Mouse (Mus musculus): ENCODE results near the gene Sipa1l3. TPM values are rescaled to one million over a fixed set of nuclear protein-coding genes. Genes with fewer than 3 reads are reported as not detected.

The Sipa1l3 gene
- total RNA-seq, 2 experiments from 2014 or later: 13.8 to 17.7 TPM

DNA sequence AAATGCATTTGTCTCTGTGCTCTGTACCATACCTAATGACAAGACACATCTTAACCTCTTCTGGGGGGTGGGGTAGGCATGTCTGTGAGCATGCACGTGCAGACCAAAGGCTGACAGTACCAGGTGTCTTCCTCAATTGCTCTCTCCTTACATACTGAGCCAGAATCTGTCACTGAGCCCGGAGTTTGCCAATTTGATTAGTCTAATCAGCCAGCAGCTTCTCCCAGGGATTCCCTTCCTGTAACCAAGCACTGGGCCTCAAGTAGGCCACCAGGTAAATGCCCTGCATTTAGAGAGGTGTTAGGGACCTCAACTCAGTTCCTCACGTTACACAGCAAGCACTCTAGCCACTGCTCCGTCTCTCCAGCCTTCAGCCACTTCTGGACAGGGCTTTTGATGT, 38.3 kb downstream of the Sipa1l3 start:
- DNase-seq: no peak

- no peak for DNase-seq
These were observed 43.4 kb downstream of the Sipa1l3 start for GRCm38 (mm10) chr7:29475005-29475404.

GRCm38 (mm10) chr7:29471309-29471708, 47.1 kb downstream of the Sipa1l3 start:
- DNase-seq: no peak

DNA sequence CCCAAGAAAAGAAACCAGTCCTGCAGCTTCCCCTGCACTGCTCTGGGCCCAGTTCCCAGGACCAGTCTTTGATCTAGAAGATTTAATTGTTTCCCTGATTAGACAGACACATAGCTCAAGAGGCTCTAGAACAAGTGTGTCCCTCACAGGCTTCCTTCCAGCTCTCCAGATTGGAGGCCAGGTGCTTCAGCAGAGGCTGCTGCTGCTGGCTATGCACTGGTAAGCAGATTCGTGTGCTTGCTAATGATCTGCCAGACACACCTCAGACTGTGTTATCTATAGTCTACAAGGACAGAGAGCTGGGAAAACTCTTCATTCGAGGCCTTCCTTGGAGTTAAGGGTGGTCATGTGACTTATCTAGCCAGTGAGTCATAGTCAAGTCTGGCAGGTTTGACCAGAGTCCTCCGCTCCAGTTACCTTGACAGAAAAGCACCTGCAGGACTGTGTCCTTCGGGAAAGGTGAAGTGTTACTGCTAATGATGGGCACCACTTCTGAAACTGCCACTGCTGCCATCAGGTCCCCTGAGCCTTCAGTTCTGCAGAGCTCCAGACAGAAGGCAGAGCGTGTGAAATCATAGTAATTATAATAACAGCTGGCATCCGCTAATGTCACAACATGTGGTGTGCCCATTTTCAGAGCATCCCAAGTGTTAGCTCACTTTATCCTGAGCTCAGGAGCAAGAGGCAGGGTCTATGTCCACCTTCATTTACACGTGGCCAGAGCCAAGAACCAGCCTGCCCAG, 48.7 kb downstream of the Sipa1l3 start:
- no peak for DNase-seq

- DNase-seq: no peak
These were observed 49.8 kb downstream of the Sipa1l3 start for GRCm38 (mm10) chr7:29468593-29468992.

- no peak for DNase-seq
These were observed 51.9 kb downstream of the Sipa1l3 start for GRCm38 (mm10) chr7:29466585-29466984.

DNA sequence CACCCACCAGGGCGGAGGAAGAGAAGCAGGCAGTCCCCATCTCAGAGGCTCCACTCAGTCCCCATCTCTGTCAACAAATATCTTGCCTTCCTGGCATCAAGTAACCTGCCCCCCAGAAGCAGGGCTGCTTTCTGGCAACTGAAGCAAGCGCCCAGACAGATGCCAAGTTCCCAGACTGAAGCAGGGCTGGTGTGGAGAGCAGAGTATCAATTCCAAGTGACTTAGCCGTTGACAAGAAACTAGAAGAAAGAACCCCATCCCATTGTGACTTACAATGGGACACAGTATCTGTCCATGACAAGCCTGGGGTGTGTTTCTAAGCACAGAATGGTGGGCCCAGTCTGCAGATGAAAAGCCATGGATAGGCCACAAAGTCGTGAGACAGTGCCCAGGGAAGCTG, 52.7 kb downstream of the Sipa1l3 start:
- no peak for DNase-seq

GRCm38 (mm10) chr7:29462820-29463219, 55.6 kb downstream of the Sipa1l3 start:
- DNase-seq: no peak

- DNase-seq: no peak
These were observed 56.3 kb downstream of the Sipa1l3 start for GRCm38 (mm10) chr7:29462178-29462577.

DNA sequence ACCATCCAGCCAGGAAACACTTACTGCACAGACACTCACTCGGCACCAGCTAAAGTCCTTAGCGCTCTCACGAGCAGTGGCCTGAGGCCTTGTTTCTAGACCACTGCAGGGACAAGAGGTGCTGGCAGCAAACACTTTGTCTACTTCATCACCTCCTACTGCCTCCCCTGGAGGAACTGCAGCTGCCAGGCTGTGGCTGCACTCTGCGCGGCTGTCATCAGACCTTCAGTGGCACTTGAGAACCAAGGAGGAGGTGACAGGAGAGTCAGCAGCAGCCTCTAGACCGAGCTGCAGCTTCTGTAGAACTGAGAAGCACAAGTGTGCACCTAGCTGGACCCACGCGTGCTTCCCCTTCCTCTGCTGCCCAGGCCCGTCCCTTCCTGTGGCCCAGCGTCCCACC, 56.9 kb downstream of the Sipa1l3 start:
- DNase-seq: peak; percentile 65

DNA sequence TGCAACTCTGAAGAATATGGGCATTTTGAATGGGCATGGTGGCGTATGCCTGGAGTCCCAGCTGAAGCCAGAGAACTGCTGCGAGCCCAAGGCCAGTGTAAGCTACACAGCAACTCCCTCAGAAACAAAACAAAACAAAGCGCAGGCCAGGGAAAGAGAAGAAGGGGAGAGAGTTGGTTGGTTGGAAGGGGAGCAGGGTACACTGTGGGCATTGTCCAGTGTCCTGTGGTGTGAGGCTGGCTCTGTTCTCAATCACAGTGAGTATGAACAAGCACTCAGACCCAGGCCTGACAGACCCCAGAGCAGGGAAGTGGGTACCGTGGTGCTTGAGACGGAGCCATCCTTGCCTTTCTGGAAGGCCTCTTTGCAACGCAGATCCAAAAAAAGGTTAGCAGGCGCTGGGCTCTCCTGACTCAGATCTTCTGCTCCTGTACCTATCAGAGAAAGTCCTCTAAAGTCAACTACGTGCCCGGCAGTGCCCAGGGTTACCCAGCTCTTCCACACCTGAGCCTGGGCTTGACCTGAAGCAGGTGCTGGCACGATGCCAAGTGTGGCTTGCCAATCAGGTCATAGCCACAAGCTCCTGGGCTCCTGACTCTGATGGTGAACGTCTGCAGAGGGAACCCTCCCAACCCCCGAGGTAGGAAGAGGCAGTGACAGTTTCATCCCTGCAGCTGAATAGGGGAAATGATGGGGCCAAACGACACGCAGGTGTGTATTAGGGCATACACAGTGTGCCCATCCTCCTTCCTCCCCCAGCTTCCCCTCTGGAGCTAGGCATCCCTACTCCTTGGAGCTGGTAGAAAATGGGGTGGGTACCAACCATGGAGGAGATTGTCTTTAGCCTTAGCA, 59.3 kb downstream of the Sipa1l3 start:
- DNase-seq: no peak

DNA sequence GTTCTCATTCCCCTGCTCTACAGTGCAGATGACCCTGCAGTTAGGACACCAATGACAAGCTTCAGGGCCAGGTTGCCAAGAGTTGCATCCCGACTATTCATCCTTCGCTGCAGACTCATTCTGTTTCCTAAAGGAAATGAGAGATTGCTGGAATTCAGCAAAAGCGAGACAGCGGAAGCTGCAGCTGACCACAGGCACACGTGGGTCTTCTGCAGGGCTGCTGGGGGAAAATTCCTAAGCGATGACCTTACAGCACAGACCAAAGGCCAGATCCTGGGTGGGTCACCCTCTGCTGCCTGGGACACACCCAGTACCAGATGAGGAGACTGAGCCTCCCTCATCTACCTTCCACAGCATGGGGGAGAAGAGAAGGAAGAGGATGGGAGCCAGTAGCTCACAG, 60.7 kb downstream of the Sipa1l3 start:
- DNase-seq: peak; percentile 54

- no peak for DNase-seq
These were observed 61.7 kb downstream of the Sipa1l3 start for GRCm38 (mm10) chr7:29456716-29457115.

DNA sequence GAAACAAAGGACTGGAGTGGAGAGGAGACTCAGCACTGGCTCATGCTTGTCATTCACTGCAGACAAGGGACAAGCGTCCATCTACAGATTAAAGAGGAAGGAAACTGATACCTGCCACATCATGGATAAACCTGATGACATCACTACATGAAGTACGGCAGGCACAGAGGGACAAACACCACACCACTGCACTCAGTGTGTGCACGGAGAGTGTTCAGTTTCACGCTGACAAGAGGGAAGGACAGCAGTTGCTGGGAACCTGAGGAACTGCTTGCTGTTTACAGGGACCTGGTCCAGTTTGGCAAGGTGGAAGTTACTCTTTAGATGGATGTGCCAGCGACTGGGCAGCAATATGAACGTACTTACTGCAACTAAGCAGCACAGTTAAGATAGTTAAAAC, 62.9 kb downstream of the Sipa1l3 start:
- DNase-seq: no peak

DNA sequence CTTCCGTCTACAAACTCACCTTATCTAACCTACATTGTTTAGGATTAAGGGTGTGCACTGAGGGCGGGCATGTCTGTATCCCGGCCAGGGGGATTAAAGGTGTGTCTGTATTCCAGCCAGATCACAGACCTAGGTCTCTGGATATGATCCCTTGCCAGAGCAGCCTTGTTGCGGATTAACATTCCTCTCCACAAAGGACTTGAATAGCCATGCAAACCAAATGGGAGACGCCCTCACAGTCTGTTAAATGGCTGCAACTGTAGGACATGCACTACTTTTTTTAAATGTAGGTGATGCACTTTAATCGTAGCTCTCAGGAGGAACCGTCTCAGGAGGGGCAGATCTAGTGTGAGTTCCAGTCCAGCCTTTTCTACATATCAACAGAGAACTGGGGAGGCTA, 63.5 kb downstream of the Sipa1l3 start:
- no peak for DNase-seq

GRCm38 (mm10) chr7:29452991-29453741, 65.3 kb downstream of the Sipa1l3 start:
- peak; percentile 84 for DNase-seq

GRCm38 (mm10) chr7:29452381-29452780, 66.1 kb downstream of the Sipa1l3 start:
- DNase-seq: no peak

- DNase-seq: no peak
These were observed 68.3 kb downstream of the Sipa1l3 start for GRCm38 (mm10) chr7:29450175-29450574.

- no peak for DNase-seq
These were observed 69.6 kb downstream of the Sipa1l3 start for GRCm38 (mm10) chr7:29448830-29449229.

DNA sequence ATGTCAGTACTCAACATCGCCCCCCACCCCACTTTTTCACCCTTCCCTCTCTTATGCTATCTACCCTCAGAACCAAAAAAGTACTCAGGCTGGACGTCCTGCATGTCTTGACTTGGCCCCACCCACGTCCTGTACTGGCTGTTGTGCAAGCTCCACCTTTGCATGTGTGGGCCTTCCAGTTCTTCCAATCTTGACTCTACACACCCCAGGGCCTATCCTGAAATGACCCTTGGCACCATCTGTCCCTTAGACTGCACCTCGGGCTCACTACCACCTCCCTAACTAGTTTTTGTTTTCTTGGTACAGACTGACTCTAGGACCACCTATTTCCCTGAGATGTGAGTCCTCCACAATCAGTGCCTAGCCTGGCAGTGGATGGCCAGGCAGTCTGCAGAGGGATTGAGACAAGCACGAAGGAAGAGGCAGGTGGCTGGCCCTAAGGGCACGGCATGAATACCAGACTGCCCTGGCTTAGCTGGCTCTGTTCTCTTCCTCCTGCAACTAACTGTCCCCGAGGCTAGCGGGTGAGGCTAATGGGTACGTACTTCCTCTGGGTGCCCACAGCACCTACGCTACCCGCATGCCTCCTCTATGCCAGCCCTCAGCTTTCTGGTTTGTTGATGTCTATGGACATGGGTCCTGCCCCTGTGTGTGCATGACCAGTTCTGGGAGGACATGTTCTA, 71.2 kb downstream of the Sipa1l3 start:
- no peak for DNase-seq

DNA sequence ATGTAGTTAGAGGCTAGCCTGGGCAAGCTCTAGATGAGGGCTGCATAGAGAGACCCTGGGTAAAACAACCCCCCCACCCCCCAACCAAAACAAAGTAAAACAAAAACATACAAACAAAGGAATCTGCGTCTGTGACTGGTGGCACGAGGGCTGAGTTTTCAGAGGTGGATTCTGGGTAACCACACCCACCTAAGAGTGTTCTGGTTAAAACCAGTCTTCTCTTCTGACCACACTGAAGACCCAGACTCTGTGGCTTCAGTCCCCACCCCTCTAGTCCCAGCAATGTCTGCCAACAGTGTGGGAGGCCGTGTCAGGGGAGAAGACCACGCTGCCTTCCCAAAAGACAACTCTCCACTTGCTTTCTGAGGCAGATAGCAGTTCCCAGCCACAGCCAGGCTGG, 72.3 kb downstream of the Sipa1l3 start:
- no peak for DNase-seq

- no peak for DNase-seq
These were observed 73.9 kb downstream of the Sipa1l3 start for GRCm38 (mm10) chr7:29444527-29444926.

DNA sequence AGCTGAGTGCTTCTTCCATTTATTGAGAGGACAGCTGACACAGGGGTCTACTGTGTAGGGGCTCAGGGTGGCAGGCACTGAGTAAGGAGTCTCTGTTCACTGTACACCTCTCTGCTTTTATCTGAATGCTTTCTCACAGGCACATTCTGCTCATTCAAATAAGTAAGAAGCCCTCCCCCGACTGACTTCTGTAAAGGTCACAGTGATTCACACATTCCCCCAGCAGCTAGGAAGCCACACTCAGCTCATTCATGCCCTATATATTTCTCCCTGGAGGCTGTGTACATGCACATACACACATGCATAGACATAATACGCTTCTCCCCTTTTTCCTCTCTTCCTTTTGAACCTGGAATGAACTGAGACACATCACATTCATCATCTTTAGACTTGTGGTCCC, 74.4 kb downstream of the Sipa1l3 start:
- DNase-seq: no peak

Measured in heart, postnatal 4 days (tissue).